Mouse (Mus musculus): ENCODE results near the gene Pak6. TPM values are rescaled to one million over a fixed set of nuclear protein-coding genes. Genes with fewer than 3 reads are reported as not detected.

The Pak6 gene
- total RNA-seq, 2 experiments from 2014 or later = 0.05 TPM; not detected in 1

Other genes starting within 250 kb of the Pak6 start
- 221 and 248 TPM in 2 replicates for gene Srp14, start 183.6 kb upstream of the Pak6 start, total RNA-seq (2014; fragmentation: Nextera tagmentation)
- 186 and 206 TPM in 2 replicates for gene Srp14, start 183.6 kb upstream of the Pak6 start, total RNA-seq (2017)
- 0.52 and 6.0 TPM in 2 replicates for gene Bmf, start 113.6 kb upstream of the Pak6 start, total RNA-seq (2014; fragmentation: Nextera tagmentation)
- gene Bmf, start 113.6 kb upstream of the Pak6 start, total RNA-seq (2017) = 0.21 and 0.60 TPM in 2 replicates
- 30.5 and 39.4 TPM in 2 replicates for gene Bub1b, start 65.1 kb upstream of the Pak6 start, total RNA-seq (2014; fragmentation: Nextera tagmentation)
- gene Bub1b, start 65.1 kb upstream of the Pak6 start, total RNA-seq (2017) = 101 and 117 TPM in 2 replicates
- gene Ankrd63, start 40.7 kb downstream of the Pak6 start, total RNA-seq (2014; fragmentation: Nextera tagmentation) = 0.77 and 1.0 TPM in 2 replicates
- 0.62 and 0.69 TPM in 2 replicates for gene Ankrd63, start 40.7 kb downstream of the Pak6 start, total RNA-seq (2017)
- gene Plcb2, start 65.1 kb downstream of the Pak6 start, total RNA-seq (2014; fragmentation: Nextera tagmentation) = 99.1 and 108 TPM in 2 replicates
- gene Plcb2, start 65.1 kb downstream of the Pak6 start, total RNA-seq (2017) = 54.3 and 70.7 TPM in 2 replicates
- gene Inafm2, start 82.5 kb downstream of the Pak6 start, total RNA-seq (2014; fragmentation: Nextera tagmentation) = 27.9 and 30.3 TPM in 2 replicates
- 15.0 and 24.8 TPM in 2 replicates for gene Inafm2, start 82.5 kb downstream of the Pak6 start, total RNA-seq (2017)
- gene Ccdc9b, start 99.4 kb downstream of the Pak6 start, total RNA-seq (2014; fragmentation: Nextera tagmentation) = 0.92 and 2.3 TPM in 2 replicates
- gene Ccdc9b, start 99.4 kb downstream of the Pak6 start, total RNA-seq (2017) = 0.26 and 0.82 TPM in 2 replicates
- not detected in 2 replicates for gene Phgr1, start 109.5 kb downstream of the Pak6 start, total RNA-seq (2014; fragmentation: Nextera tagmentation)
- gene Phgr1, start 109.5 kb downstream of the Pak6 start, total RNA-seq (2017) = not detected in 2 replicates
- gene Disp2, start 116.4 kb downstream of the Pak6 start, total RNA-seq (2014; fragmentation: Nextera tagmentation) = not detected in 2 replicates
- not detected in 2 replicates for gene Disp2, start 116.4 kb downstream of the Pak6 start, total RNA-seq (2017)
- 57.9 and 61.3 TPM in 2 replicates for gene Knstrn, start 150.7 kb downstream of the Pak6 start, total RNA-seq (2014; fragmentation: Nextera tagmentation)
- 190 and 228 TPM in 2 replicates for gene Knstrn, start 150.7 kb downstream of the Pak6 start, total RNA-seq (2017)
- gene Ivd, start 198.7 kb downstream of the Pak6 start, total RNA-seq (2014; fragmentation: Nextera tagmentation) = 59.9 and 60.9 TPM in 2 replicates
- gene Ivd, start 198.7 kb downstream of the Pak6 start, total RNA-seq (2017) = 34.6 and 45.3 TPM in 2 replicates
- 10.1 and 12.3 TPM in 2 replicates for gene Bahd1, start 237.1 kb downstream of the Pak6 start, total RNA-seq (2014; fragmentation: Nextera tagmentation)
- 4.6 and 4.8 TPM in 2 replicates for gene Bahd1, start 237.1 kb downstream of the Pak6 start, total RNA-seq (2017)